Mouse (Mus musculus): ENCODE data around the gene Kansl1.

GRCm38 (mm10) chr11:104467698-104468097 lies 963 bp downstream of the Kansl1 start:
- TF ChIP-seq CTCF (IDR thresholded peaks at IDR 0.05; ENCODE audit: extremely low read depth, insufficient read depth, insufficient read length, insufficient replicate concordance) (no peak), POLR2A (IDR thresholded peaks at IDR 0.05; ENCODE audit: low read depth, low read length) (no peak)

Measured in spleen, adult 2 months (tissue).